Mouse (Mus musculus): ENCODE measurements around the gene Birc6. TPM values are rescaled to one million over a fixed set of nuclear protein-coding genes. Genes with fewer than 3 reads are reported as not detected.

Birc6 gene
- polyA plus RNA-seq, 1 experiment from 2014 or later, result 119 TPM

- 93% methylated on average over 3 of the region's 3 CpGs for WGBS
- no peaks in the 10 kb centered on the region for H3K9me3 ChIP-seq (ENCODE audit: control insufficient read depth, low read length)
- no peak overlapping the region for H3K9ac ChIP-seq (ENCODE audit: low read depth, low read length)
- no peak overlapping the region for H3K4me3 ChIP-seq (ENCODE audit: low read depth, low read length)
- H3K4me1 ChIP-seq (replicated peaks; ENCODE audit: control insufficient read depth, insufficient read depth, low read length), result no peaks in the 10 kb centered on the region
- H3K27me3 ChIP-seq (ENCODE audit: control insufficient read depth, insufficient read depth, low read length), result no peaks in the 10 kb centered on the region
- DNase-seq (ENCODE audit: low spot score) (no peak), ATAC-seq (ENCODE audit: low FRiP score) (no peak)
- no peak overlapping the region for H3K27ac ChIP-seq (ENCODE audit: low read depth, low read length)
- no peaks in the 10 kb centered on the region for H3K36me3 ChIP-seq (ENCODE audit: control insufficient read depth, insufficient read depth, low read length)
- H3K4me2 ChIP-seq (replicated peaks; ENCODE audit: low read depth, low read length), result no peak overlapping the region
These were observed 19.5 kb upstream of the Birc6 start for GRCm38 (mm10) chr17:74508600-74508999.

- no peak for DNase-seq (ENCODE audit: low spot score)
- no peak overlapping the region for H3K4me2 ChIP-seq (replicated peaks; ENCODE audit: low read depth, low read length)
These were observed 15.8 kb upstream of the Birc6 start for GRCm38 (mm10) chr17:74512308-74512707.

DNA sequence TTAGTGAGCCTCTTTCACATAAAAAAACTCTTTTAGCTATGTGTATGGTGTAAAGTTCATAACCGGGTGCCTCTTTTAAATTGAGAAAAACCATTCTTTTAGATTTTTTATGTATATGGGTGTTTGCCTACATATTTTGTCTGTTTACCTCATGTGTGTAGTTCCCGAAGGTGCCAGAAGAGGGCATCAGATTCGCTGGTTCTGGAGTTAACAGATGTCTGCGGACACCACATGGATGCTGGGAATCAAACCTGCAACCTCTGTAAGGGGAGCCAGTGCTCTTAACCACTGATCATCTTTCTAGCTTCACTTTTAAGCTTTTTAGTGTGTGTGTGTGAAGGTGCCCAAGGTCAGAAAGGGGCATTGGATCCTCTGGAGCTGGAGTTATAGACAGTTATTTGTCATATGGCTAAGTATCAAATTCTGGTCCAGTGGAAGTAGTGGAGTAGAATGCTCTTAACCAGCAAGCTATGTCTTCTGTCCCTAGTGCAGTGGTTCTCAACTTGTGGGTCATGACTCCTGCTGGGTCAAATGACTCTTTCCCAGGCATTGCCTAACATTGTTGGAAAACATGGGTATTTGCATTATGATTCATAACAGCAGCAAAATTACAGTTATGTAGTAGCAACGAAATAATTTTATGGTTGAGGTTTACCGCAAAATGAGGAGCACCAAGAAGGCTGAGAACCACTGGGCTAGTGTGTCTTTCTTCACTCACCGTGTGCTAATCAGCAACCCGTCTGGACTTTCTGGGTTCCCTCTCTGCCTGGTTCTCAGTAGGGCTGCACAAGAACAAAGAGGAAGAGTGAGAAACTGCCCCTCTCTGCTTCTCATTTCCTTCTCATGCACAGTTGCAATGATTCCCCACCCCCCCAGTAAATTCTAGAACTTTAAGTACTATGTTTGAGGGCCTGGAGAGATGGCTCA lies 5.0 kb upstream of the Birc6 start:
- H3K27me3 ChIP-seq (ENCODE audit: control insufficient read depth, insufficient read depth, low read length), result no peaks in the 10 kb centered on the region
- 87% methylated on average over 8 of the region's 8 CpGs for WGBS
- DNase-seq (ENCODE audit: low spot score) (no peak), ATAC-seq (ENCODE audit: low FRiP score) (no peak)
- no peaks in the 10 kb centered on the region for H3K4me1 ChIP-seq (replicated peaks; ENCODE audit: control insufficient read depth, insufficient read depth, low read length)
- no peak overlapping the region for H3K9ac ChIP-seq (ENCODE audit: low read depth, low read length)
- H3K4me3 ChIP-seq (ENCODE audit: low read depth, low read length), result no peak overlapping the region
- H3K36me3 ChIP-seq (ENCODE audit: control insufficient read depth, insufficient read depth, low read length), result no peaks in the 10 kb centered on the region
- no peaks in the 10 kb centered on the region for H3K9me3 ChIP-seq (ENCODE audit: control insufficient read depth, low read length)
- H3K4me2 ChIP-seq (replicated peaks; ENCODE audit: low read depth, low read length), result no peak overlapping the region
- no peak overlapping the region for H3K27ac ChIP-seq (ENCODE audit: low read depth, low read length)

More at GRCm38 (mm10) chr17:74512308-74512707, 15.8 kb upstream of the Birc6 start:
- Histone ChIP-seq H3K9me3 (ENCODE audit: control insufficient read depth, low read length) (no peaks in the 10 kb centered on the region), H3K36me3 (ENCODE audit: control insufficient read depth, insufficient read depth, low read length) (no peaks in the 10 kb centered on the region), H3K9ac (ENCODE audit: low read depth, low read length) (no peak overlapping the region), H3K4me3 (ENCODE audit: low read depth, low read length) (no peak overlapping the region), H3K4me1 (replicated peaks; ENCODE audit: control insufficient read depth, insufficient read depth, low read length) (no peaks in the 10 kb centered on the region), H3K27ac (ENCODE audit: low read depth, low read length) (no peak overlapping the region), H3K27me3 (ENCODE audit: control insufficient read depth, insufficient read depth, low read length) (no peaks in the 10 kb centered on the region)
- no peak for ATAC-seq (ENCODE audit: low FRiP score)
- WGBS, result 83% methylated on average over 2 of the region's 2 CpGs

- H3K4me2 ChIP-seq (replicated peaks; ENCODE audit: low read depth, low read length), result no peak overlapping the region
- no peak overlapping the region for H3K4me3 ChIP-seq (ENCODE audit: low read depth, low read length)
- H3K27ac ChIP-seq (ENCODE audit: low read depth, low read length), result no peak overlapping the region
- H3K9ac ChIP-seq (ENCODE audit: low read depth, low read length), result no peak overlapping the region
- no peak for DNase-seq (ENCODE audit: low spot score)
- H3K27me3 ChIP-seq (ENCODE audit: control insufficient read depth, insufficient read depth, low read length), result no peaks in the 10 kb centered on the region
- no peaks in the 10 kb centered on the region for H3K9me3 ChIP-seq (ENCODE audit: control insufficient read depth, low read length)
- no peaks in the 10 kb centered on the region for H3K4me1 ChIP-seq (replicated peaks; ENCODE audit: control insufficient read depth, insufficient read depth, low read length)
- H3K36me3 ChIP-seq (ENCODE audit: control insufficient read depth, insufficient read depth, low read length), result no peaks in the 10 kb centered on the region
- 89% methylated on average over 2 of the region's 2 CpGs for WGBS
- ATAC-seq (ENCODE audit: low FRiP score), result no peak
These were observed 2.0 kb upstream of the Birc6 start for GRCm38 (mm10) chr17:74526117-74526516.

- H3K36me3 ChIP-seq (ENCODE audit: control insufficient read depth, insufficient read depth, low read length), result no peaks in the 10 kb centered on the region
- peak overlapping the region; percentile 91 for H3K27ac ChIP-seq (ENCODE audit: low read depth, low read length)
- ATAC-seq (ENCODE audit: low FRiP score) (peak; percentile 4; the same call in 1 of the 2 replicates), DNase-seq (ENCODE audit: low spot score) (no peak)
- peak overlapping the region; percentile 98; the same call in 1 of the 2 replicates for H3K4me3 ChIP-seq (ENCODE audit: low read depth, low read length)
- H3K9ac ChIP-seq (ENCODE audit: low read depth, low read length), result peak overlapping the region; percentile 60
- H3K4me2 ChIP-seq (replicated peaks; ENCODE audit: low read depth, low read length), result peak overlapping the region; percentile 50
- no peaks in the 10 kb centered on the region for H3K9me3 ChIP-seq (ENCODE audit: control insufficient read depth, low read length)
- H3K4me1 ChIP-seq (replicated peaks; ENCODE audit: control insufficient read depth, insufficient read depth, low read length), result no peaks in the 10 kb centered on the region
- WGBS, result 90% methylated on average over 9 of the region's 9 CpGs
- no peaks in the 10 kb centered on the region for H3K27me3 ChIP-seq (ENCODE audit: control insufficient read depth, insufficient read depth, low read length)
These were observed 1.1 kb upstream of the Birc6 start for GRCm38 (mm10) chr17:74526806-74527653.

GRCm38 (mm10) chr17:74528648-74529532 lies 795 bp downstream of the Birc6 start:
- Histone ChIP-seq H3K4me3 (ENCODE audit: low read depth, low read length) (peak overlapping the region; percentile 98), H3K36me3 (ENCODE audit: control insufficient read depth, insufficient read depth, low read length) (no peaks in the 10 kb centered on the region), H3K27ac (ENCODE audit: low read depth, low read length) (peak overlapping the region; percentile 98), H3K27me3 (ENCODE audit: control insufficient read depth, insufficient read depth, low read length) (no peaks in the 10 kb centered on the region), H3K9ac (ENCODE audit: low read depth, low read length) (peak overlapping the region; percentile 96), H3K9me3 (ENCODE audit: control insufficient read depth, low read length) (no peaks in the 10 kb centered on the region), H3K4me2 (replicated peaks; ENCODE audit: low read depth, low read length) (peak overlapping the region; percentile 76), H3K4me1 (replicated peaks; ENCODE audit: control insufficient read depth, insufficient read depth, low read length) (no peaks in the 10 kb centered on the region)
- ATAC-seq (ENCODE audit: low FRiP score) (peak; percentile 76), DNase-seq (ENCODE audit: low spot score) (no peak)
- WGBS, result 0% methylated on average over 58 of the region's 72 CpGs

DNA sequence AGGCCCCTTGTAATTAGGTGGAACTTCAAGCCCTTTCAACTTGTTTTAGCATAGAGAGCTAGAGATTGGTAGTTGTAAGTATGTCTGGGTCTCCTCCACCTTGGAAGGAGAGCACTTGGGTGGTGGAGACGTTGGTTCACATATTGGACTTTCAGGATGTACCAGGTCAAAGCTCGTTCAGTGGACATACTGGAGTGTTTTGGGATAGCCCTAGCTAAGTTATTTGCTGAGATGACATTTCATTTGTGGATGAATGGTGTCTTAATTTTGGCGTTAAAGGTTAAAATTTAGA lies 1.4 kb downstream of the Birc6 start:
- peak overlapping the region; percentile 98 for H3K4me3 ChIP-seq (ENCODE audit: low read depth, low read length)
- no peak for DNase-seq (ENCODE audit: low spot score)
- ATAC-seq (ENCODE audit: low FRiP score), result no peak
- no peaks in the 10 kb centered on the region for H3K27me3 ChIP-seq (ENCODE audit: control insufficient read depth, insufficient read depth, low read length)
- H3K4me2 ChIP-seq (replicated peaks; ENCODE audit: low read depth, low read length), result peak overlapping the region; percentile 76
- no peaks in the 10 kb centered on the region for H3K4me1 ChIP-seq (replicated peaks; ENCODE audit: control insufficient read depth, insufficient read depth, low read length)
- H3K9me3 ChIP-seq (ENCODE audit: control insufficient read depth, low read length), result no peaks in the 10 kb centered on the region
- H3K9ac ChIP-seq (ENCODE audit: low read depth, low read length), result peak overlapping the region; percentile 96
- no peak overlapping the region; the same call in 1 of the 2 replicates for H3K27ac ChIP-seq (ENCODE audit: low read depth, low read length)
- H3K36me3 ChIP-seq (ENCODE audit: control insufficient read depth, insufficient read depth, low read length), result no peaks in the 10 kb centered on the region
- WGBS, result 25% methylated on average over 3 of the region's 3 CpGs

DNA sequence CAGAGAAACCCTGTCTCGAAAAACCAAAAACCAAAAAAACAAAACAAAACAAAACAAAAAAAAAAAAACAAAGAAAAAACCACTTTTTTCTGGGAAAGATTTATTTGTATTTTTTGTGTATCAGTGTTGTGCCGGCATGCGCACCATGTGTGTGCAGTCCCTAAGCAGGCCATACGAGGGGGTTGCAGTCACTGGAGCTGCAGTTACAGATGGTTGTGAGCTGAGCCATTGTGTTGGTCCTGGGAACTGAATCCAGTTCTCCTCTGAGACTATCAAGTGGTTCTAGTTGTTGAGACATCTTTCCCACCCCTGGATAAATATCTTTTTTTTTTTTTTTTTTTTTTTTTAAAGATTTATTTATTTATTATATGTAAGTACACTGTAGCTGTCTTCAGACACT lies 6.9 kb downstream of the Birc6 start:
- H3K4me3 ChIP-seq (ENCODE audit: low read depth, low read length), result no peak overlapping the region
- whole genome bisulfite sequencing, result 98% methylated on average over 4 of the region's 4 CpGs
- no peak overlapping the region for H3K9ac ChIP-seq (ENCODE audit: low read depth, low read length)
- H3K27ac ChIP-seq (ENCODE audit: low read depth, low read length), result no peak overlapping the region
- no peak overlapping the region for H3K4me2 ChIP-seq (replicated peaks; ENCODE audit: low read depth, low read length)
- H3K4me1 ChIP-seq (replicated peaks; ENCODE audit: control insufficient read depth, insufficient read depth, low read length), result no peaks in the 10 kb centered on the region
- DNase-seq (ENCODE audit: low spot score) (no peak), ATAC-seq (ENCODE audit: low FRiP score) (no peak)
- H3K36me3 ChIP-seq (ENCODE audit: control insufficient read depth, insufficient read depth, low read length), result no peaks in the 10 kb centered on the region
- no peaks in the 10 kb centered on the region for H3K27me3 ChIP-seq (ENCODE audit: control insufficient read depth, insufficient read depth, low read length)
- no peaks in the 10 kb centered on the region for H3K9me3 ChIP-seq (ENCODE audit: control insufficient read depth, low read length)
